Mouse (Mus musculus): ENCODE data around the gene Mindy3.
A peak's percentile ranks its signal among the peaks of the same experiment; 100 is the strongest.
"Not testable (repeated sequence)": the region's sequence is repeated elsewhere in the genome, so short reads cannot be mapped to it uniquely, and the experiment has no call there.

Gene Mindy3

GRCm38 (mm10) chr2:12419262-12419655 lies at the start of gene Mindy3:
Gene Mindy3 (minus strand): TSS chr2:12419470.
- DNase-seq (ENCODE audit: low spot score in 2 of 2) = peak; percentile 75 to 82

GRCm38 (mm10) chr2:12459732-12460131 lies 40.5 kb upstream of the Mindy3 start:
- DNase-seq (ENCODE audit: low spot score in 2 of 2) = no peak

GRCm38 (mm10) chr2:12450108-12450507 lies 30.8 kb upstream of the Mindy3 start:
- DNase-seq (ENCODE audit: low spot score in 2 of 2) = no peak

- no peak for DNase-seq (ENCODE audit: low spot score in 2 of 2)
Measured at GRCm38 (mm10) chr2:12440120-12440519, 20.9 kb upstream of the Mindy3 start.

GRCm38 (mm10) chr2:12439543-12439942 lies 20.3 kb upstream of the Mindy3 start:
- no peak for DNase-seq (ENCODE audit: low spot score in 2 of 2)

GRCm38 (mm10) chr2:12438181-12438580 lies 18.9 kb upstream of the Mindy3 start:
- DNase-seq (ENCODE audit: low spot score in 2 of 2) = no peak

GRCm38 (mm10) chr2:12432055-12432454 lies 12.8 kb upstream of the Mindy3 start:
- no peak for DNase-seq (ENCODE audit: low spot score in 2 of 2)

GRCm38 (mm10) chr2:12424374-12424773 lies 5.1 kb upstream of the Mindy3 start:
- DNase-seq (ENCODE audit: low spot score in 2 of 2) = no peak

GRCm38 (mm10) chr2:12423426-12423825 lies 4.2 kb upstream of the Mindy3 start:
- DNase-seq (ENCODE audit: low spot score in 2 of 2) = not testable (repeated sequence)

- DNase-seq (ENCODE audit: low spot score in 2 of 2) = no peak
Measured at GRCm38 (mm10) chr2:12418534-12419261, 572 bp downstream of the Mindy3 start.

- DNase-seq (ENCODE audit: low spot score in 2 of 2) = no peak
Measured at GRCm38 (mm10) chr2:12418121-12418520, 1.1 kb downstream of the Mindy3 start.

- DNase-seq (ENCODE audit: low spot score in 2 of 2) = no peak
Measured at GRCm38 (mm10) chr2:12412309-12412708, 7.0 kb downstream of the Mindy3 start.

- no peak for DNase-seq (ENCODE audit: low spot score in 2 of 2)
Measured at GRCm38 (mm10) chr2:12411129-12411528, 8.1 kb downstream of the Mindy3 start.

- no peak for DNase-seq (ENCODE audit: low spot score in 2 of 2)
Measured at GRCm38 (mm10) chr2:12406737-12407136, 12.5 kb downstream of the Mindy3 start.

- DNase-seq (ENCODE audit: low spot score in 2 of 2) = no peak
Measured at GRCm38 (mm10) chr2:12402469-12402868, 16.8 kb downstream of the Mindy3 start.

GRCm38 (mm10) chr2:12401137-12401536 lies 18.1 kb downstream of the Mindy3 start:
- no peak for DNase-seq (ENCODE audit: low spot score in 2 of 2)

- peak in 1 of 2 experiments; percentile 21 for DNase-seq (ENCODE audit: low spot score in 2 of 2)
Measured at GRCm38 (mm10) chr2:12389028-12389427, 30.2 kb downstream of the Mindy3 start.

GRCm38 (mm10) chr2:12388569-12388968 lies 30.7 kb downstream of the Mindy3 start:
- DNase-seq (ENCODE audit: low spot score in 2 of 2) = no peak

GRCm38 (mm10) chr2:12384389-12384788 lies 34.9 kb downstream of the Mindy3 start:
- no peak for DNase-seq (ENCODE audit: low spot score in 2 of 2)

- no peak for DNase-seq (ENCODE audit: low spot score in 2 of 2)
Measured at GRCm38 (mm10) chr2:12382650-12383049, 36.6 kb downstream of the Mindy3 start.

- no peak for DNase-seq (ENCODE audit: low spot score in 2 of 2)
Measured at GRCm38 (mm10) chr2:12380233-12380632, 39.0 kb downstream of the Mindy3 start.

- no peak for DNase-seq (ENCODE audit: low spot score in 2 of 2)
Measured at GRCm38 (mm10) chr2:12378591-12378990, 40.7 kb downstream of the Mindy3 start.

GRCm38 (mm10) chr2:12377024-12377423 lies 42.2 kb downstream of the Mindy3 start:
- DNase-seq (ENCODE audit: low spot score in 2 of 2) = no peak

GRCm38 (mm10) chr2:12372883-12373282 lies 46.4 kb downstream of the Mindy3 start:
- DNase-seq (ENCODE audit: low spot score in 2 of 2) = no peak

All from frontal cortex, postnatal 14 days (tissue).